8 mouse cellular contexts compared by ENCODE assay signal in the genomic region with DNA sequence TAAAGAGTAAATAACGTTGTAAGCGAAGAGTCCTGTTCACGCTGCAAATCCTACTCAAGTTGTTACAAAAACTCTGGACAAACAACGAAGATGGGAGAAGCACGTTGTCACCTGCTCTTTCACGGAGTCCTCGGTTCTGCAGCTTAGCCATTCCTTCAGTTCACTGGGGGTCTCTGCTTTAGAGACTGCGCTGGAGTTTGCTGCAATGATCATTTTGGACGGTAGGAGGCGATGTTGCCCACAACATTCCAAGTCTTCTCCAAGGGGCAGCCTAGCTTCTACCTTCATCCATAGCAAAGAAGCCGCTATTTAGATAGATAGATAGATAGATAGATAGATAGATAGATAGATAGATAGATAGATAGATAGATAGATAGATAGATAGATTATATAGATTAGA. TPM values are rescaled to one million over a fixed set of nuclear protein-coding genes. Genes with fewer than 3 reads are reported as not detected.
DNase-seq lines count a peak whose midpoint lies in the region; ATAC-seq and TF ChIP-seq lines count a peak whose summit lies in the region.
"Had no signal": no experiment of that assay in that cellular context is flagged by ENCODE, and none has a peak within 500 bp of the region (broad histone marks: within the 10 kb centered on the region; RNA-seq: fewer than 3 reads in every experiment).

No protein-coding gene starts in this region.

- H3K4me3 ChIP-seq in G1E (ENCODE audit: low read depth, low read length): no peak overlapping the region
- H3K4me3 ChIP-seq: liver, embryonic 15.5 days had no signal

- no peaks in the 10 kb centered on the region for H3K9me3 ChIP-seq in G1E (replicated peaks)
- H3K9me3 ChIP-seq: liver, embryonic 15.5 days had no signal

- TF ChIP-seq CTCF in G1E (IDR thresholded peaks at IDR 0.05; ENCODE audit: low read depth, low read length): peak; percentile 61

- no peaks in the 10 kb centered on the region; the same call in 1 of the 2 replicates for H3K27me3 ChIP-seq in G1E (ENCODE audit: insufficient read depth, low read length)

- no peaks in the 10 kb centered on the region for H3K36me3 ChIP-seq in G1E (replicated peaks)
- H3K36me3 ChIP-seq: liver, embryonic 15.5 days had no signal

- ATAC-seq in G1E (ENCODE audit: extremely low read depth, insufficient number of reproducible peaks, low FRiP score, poor library complexity, severe bottlenecking): no peak
- ATAC-seq in granulocyte monocyte progenitor cell, adult 5-6 weeks (replicated peaks; ENCODE audit: poor library complexity, severe bottlenecking): peak; percentile 76

- peaks cover 13% of the 10 kb centered on the region; the same call in 1 of the 2 replicates for H3K4me1 ChIP-seq in G1E (ENCODE audit: insufficient read depth, low read depth, low read length)

- peak; percentile 32 for DNase-seq in CD4-positive helper T cell, adult 2 months (ENCODE audit: low read depth, low spot score)
- peak; percentile 12 for DNase-seq in G1E (ENCODE audit: low spot score)
- DNase-seq in cerebellum, postnatal 25 days: peak; percentile 75 to 80
- peak; percentile 72 for DNase-seq in kidney, postnatal 10 days
- peak; percentile 10 to 22 for DNase-seq in lung, adult 18-20 months
- DNase-seq in ovary, postnatal 14 days (ENCODE audit: low spot score): peak; percentile 63

RNA-seq across cellular contexts. Expression of gene Prss54, which starts 23.7 kb away (rescaled TPM):
- total RNA-seq in G1E (2014; fragmentation: Nextera tagmentation): not detected in 2 replicates
- 0.22 TPM in 1 of 2 replicates, not detected in the other for total RNA-seq in G1E (2017)
- not detected in 2 replicates for polyA plus RNA-seq in G1E (2012)
- not detected in 2 replicates for total RNA-seq in granulocyte monocyte progenitor cell, adult 5-6 weeks (2014; fragmentation: Nextera tagmentation)
- not detected in 2 replicates for total RNA-seq in granulocyte monocyte progenitor cell, adult 5-6 weeks (2017)
- polyA plus RNA-seq: liver, embryonic 15.5 days had no signal

RNA-seq across cellular contexts. Expression of gene Gins3, which starts 33.4 kb away (rescaled TPM):
- total RNA-seq in G1E (2014; fragmentation: Nextera tagmentation): 30.8 and 32.5 TPM in 2 replicates
- 32.6 and 32.9 TPM in 2 replicates for total RNA-seq in G1E (2017)
- polyA plus RNA-seq in G1E (2012): 9.2 and 9.5 TPM in 2 replicates
- 11.6 and 12.4 TPM in 2 replicates for total RNA-seq in granulocyte monocyte progenitor cell, adult 5-6 weeks (2014; fragmentation: Nextera tagmentation)
- 25.2 and 25.5 TPM in 2 replicates for total RNA-seq in granulocyte monocyte progenitor cell, adult 5-6 weeks (2017)

Comparison
In these comparisons a context has a peak if more than half of its experiments do, and no peak if none do; other contexts are left out.
1. DNase-seq: peak in every context shown above with its lines; median percentile 78 in cerebellum, postnatal 25 days; 72 in kidney, postnatal 10 days; 63 in ovary, postnatal 14 days; 32 in CD4-positive helper T cell, adult 2 months; 16 in lung, adult 18-20 months; 12 in G1E.